Mouse (Mus musculus): ENCODE data around the gene Fam71e2. TPM values are rescaled to one million over a fixed set of nuclear protein-coding genes. Genes with fewer than 3 reads are reported as not detected.
A peak's percentile ranks its signal among the peaks of the same experiment; 100 is the strongest.
"Not testable (repeated sequence)": the region's sequence is repeated elsewhere in the genome, so short reads cannot be mapped to it uniquely, and the experiment has no call there.

Fam71e2 gene
- polyA plus RNA-seq, 1 experiment from 2014 or later = not detected

DNA sequence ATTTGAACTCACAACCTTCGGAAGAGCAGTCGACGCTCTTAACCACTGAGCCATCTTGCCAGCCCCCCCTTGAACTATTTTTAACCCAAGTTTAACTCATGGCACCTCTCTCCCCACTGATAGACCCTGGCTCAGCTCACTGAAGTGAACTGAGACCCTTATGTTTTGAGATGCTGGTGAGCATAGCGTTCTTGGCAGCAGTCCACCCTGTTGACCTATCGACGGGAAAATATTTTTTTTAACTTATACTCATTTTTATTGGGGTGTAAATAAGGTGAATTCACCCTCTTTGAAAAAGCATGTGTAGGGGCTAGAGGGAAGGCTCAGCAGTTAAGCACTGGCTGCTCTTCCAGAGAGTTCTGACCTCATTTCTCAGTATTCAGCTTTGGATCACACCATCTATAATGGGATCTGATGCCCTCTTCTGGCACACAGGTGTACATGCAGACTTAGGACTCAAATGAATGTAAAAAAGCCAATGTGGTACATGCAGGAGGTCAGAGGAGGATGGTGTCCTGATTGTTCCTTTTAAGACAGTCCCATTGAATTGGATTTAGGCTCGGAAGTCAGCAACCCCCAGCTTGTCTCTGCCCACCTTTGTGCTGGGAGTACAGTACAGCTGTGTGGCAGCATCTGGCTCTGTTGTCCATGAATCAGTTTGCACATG, 24.8 kb upstream of the Fam71e2 start:
- Histone ChIP-seq H3K9ac (replicated peaks; ENCODE audit: low read depth, low read length) (no peak overlapping the region), H3K4me2 (replicated peaks; ENCODE audit: low read depth, low read length) (no peak overlapping the region), H3K36me3 (ENCODE audit: control insufficient read depth, insufficient read depth, low read length) (peaks cover 36% of the 10 kb centered on the region), H3K4me1 (ENCODE audit: control insufficient read depth, insufficient read depth, low read length) (0 out of 2 replicates have a peak, but pooled peaks cover 10% of the 10 kb centered on the region), H3K4me3 (ENCODE audit: low read depth, low read length) (no peak overlapping the region), H3K27ac (ENCODE audit: low read length) (no peak overlapping the region), H3K27me3 (ENCODE audit: control insufficient read depth, insufficient read depth, low read length) (no peaks in the 10 kb centered on the region), H3K9me3 (ENCODE audit: control insufficient read depth, low read depth, low read length) (no peaks in the 10 kb centered on the region)
- no peak for ATAC-seq (ENCODE audit: insufficient number of reproducible peaks, insufficient read depth, low FRiP score, low read depth)
- WGBS = 74% methylated on average over 7 of the region's 7 CpGs

DNA sequence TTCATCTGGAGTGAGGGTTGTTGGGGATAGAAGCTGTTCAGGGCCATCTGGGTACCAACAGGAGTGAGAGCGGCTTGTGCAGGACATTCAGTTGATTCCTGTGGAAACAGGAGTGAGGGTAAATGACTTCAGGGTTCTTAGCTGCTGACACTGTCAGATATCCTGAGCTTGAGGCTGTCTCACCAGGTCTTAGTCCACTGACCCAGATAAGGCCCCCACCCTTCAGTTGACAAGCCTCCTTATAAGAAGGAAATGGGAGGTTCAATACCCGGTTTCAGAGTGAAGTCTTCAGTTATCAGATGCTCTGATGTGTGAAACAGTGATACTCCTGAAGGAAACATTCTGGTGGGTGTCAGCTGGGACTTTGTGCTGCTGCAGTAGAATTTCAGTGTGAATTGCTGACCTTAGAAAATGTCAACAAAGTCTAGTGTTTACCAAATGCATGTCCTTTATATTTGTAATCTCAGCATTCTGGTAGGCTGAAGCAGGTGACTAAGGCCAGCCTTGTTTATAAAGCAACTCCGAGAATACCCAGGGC, 23.6 kb upstream of the Fam71e2 start:
- 0 out of 2 replicates have a peak overlapping the region, but pooled peaks have one; percentile 89 for H3K4me3 ChIP-seq (ENCODE audit: low read depth, low read length)
- no peak overlapping the region for H3K9ac ChIP-seq (replicated peaks; ENCODE audit: low read depth, low read length)
- WGBS = 74% methylated on average over 3 of the region's 3 CpGs
- H3K27me3 ChIP-seq (ENCODE audit: control insufficient read depth, insufficient read depth, low read length) = no peaks in the 10 kb centered on the region
- no peak overlapping the region for H3K4me2 ChIP-seq (replicated peaks; ENCODE audit: low read depth, low read length)
- no peak overlapping the region for H3K27ac ChIP-seq (ENCODE audit: low read length)
- 0 out of 2 replicates have a peak, but pooled peaks cover 10% of the 10 kb centered on the region for H3K4me1 ChIP-seq (ENCODE audit: control insufficient read depth, insufficient read depth, low read length)
- H3K9me3 ChIP-seq (ENCODE audit: control insufficient read depth, low read depth, low read length) = no peaks in the 10 kb centered on the region
- H3K36me3 ChIP-seq (ENCODE audit: control insufficient read depth, insufficient read depth, low read length) = peaks cover 36% of the 10 kb centered on the region
- no peak for ATAC-seq (ENCODE audit: insufficient number of reproducible peaks, insufficient read depth, low FRiP score, low read depth)

DNA sequence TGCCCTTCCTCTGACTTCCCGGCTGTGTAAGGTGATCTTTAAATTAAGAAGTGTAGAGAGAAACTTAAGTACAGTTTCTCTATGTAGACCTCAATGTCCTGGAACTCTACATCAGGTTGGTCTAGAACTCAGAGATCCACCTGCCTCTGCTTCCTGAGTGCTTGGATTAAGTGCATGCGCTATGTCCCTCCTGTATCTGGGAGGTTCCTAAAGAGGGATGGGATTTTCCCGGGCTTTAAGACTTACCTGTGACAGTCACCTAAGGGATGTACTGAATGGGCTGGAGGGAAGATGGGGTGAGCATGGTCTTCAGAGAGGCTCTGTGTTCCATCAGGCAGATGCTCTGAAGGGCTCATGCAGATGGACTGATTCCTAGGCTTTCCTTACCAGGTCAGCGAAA, 22.6 kb upstream of the Fam71e2 start:
- Histone ChIP-seq H3K9ac (replicated peaks; ENCODE audit: low read depth, low read length) (peak overlapping the region; percentile 97), H3K4me3 (ENCODE audit: low read depth, low read length) (peak overlapping the region; percentile 89), H3K27me3 (ENCODE audit: control insufficient read depth, insufficient read depth, low read length) (no peaks in the 10 kb centered on the region), H3K27ac (ENCODE audit: low read length) (peak overlapping the region; percentile 44; the same call in 1 of the 2 replicates), H3K4me1 (ENCODE audit: control insufficient read depth, insufficient read depth, low read length) (0 out of 2 replicates have a peak, but pooled peaks cover 10% of the 10 kb centered on the region), H3K36me3 (ENCODE audit: control insufficient read depth, insufficient read depth, low read length) (peaks cover 36% of the 10 kb centered on the region), H3K4me2 (replicated peaks; ENCODE audit: low read depth, low read length) (peak overlapping the region; percentile 77), H3K9me3 (ENCODE audit: control insufficient read depth, low read depth, low read length) (no peaks in the 10 kb centered on the region)
- ATAC-seq (ENCODE audit: insufficient number of reproducible peaks, insufficient read depth, low FRiP score, low read depth) = no peak
- WGBS = 34% methylated on average over 4 of the region's 4 CpGs

DNA sequence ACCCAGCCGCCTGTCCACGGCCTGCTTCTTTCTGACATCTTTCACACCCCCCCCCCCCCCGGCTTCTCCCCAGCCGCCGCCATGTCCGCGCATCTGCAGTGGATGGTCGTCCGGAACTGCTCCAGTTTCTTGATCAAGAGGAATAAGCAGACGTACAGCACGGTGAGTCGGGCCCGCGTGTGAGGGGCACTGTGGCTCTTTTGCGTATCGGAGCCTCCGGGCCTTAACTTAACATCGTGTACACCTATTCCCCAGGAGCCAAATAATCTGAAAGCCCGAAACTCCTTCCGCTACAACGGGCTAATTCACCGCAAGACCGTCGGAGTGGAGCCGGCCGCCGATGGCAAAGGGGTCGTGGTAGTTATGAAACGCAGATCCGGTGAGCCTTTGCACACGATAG, 22.1 kb upstream of the Fam71e2 start:
- not testable (repeated sequence) for H3K9me3 ChIP-seq (ENCODE audit: control insufficient read depth, low read depth, low read length); H3K4me1 ChIP-seq (ENCODE audit: control insufficient read depth, insufficient read depth, low read length); H3K27me3 ChIP-seq (ENCODE audit: control insufficient read depth, insufficient read depth, low read length)
- 1% methylated on average over 31 of the region's 31 CpGs for WGBS
- H3K4me2 ChIP-seq (replicated peaks; ENCODE audit: low read depth, low read length) = peak overlapping the region; percentile 77
- H3K9ac ChIP-seq (replicated peaks; ENCODE audit: low read depth, low read length) = peak overlapping the region; percentile 97
- peak overlapping the region; percentile 89 for H3K4me3 ChIP-seq (ENCODE audit: low read depth, low read length)
- peaks cover 36% of the 10 kb centered on the region for H3K36me3 ChIP-seq (ENCODE audit: control insufficient read depth, insufficient read depth, low read length)
- peak overlapping the region; percentile 84 for H3K27ac ChIP-seq (ENCODE audit: low read length)
- 0 out of 2 replicates have a peak, but pooled peaks have one; percentile 0 for ATAC-seq (ENCODE audit: insufficient number of reproducible peaks, insufficient read depth, low FRiP score, low read depth)

DNA sequence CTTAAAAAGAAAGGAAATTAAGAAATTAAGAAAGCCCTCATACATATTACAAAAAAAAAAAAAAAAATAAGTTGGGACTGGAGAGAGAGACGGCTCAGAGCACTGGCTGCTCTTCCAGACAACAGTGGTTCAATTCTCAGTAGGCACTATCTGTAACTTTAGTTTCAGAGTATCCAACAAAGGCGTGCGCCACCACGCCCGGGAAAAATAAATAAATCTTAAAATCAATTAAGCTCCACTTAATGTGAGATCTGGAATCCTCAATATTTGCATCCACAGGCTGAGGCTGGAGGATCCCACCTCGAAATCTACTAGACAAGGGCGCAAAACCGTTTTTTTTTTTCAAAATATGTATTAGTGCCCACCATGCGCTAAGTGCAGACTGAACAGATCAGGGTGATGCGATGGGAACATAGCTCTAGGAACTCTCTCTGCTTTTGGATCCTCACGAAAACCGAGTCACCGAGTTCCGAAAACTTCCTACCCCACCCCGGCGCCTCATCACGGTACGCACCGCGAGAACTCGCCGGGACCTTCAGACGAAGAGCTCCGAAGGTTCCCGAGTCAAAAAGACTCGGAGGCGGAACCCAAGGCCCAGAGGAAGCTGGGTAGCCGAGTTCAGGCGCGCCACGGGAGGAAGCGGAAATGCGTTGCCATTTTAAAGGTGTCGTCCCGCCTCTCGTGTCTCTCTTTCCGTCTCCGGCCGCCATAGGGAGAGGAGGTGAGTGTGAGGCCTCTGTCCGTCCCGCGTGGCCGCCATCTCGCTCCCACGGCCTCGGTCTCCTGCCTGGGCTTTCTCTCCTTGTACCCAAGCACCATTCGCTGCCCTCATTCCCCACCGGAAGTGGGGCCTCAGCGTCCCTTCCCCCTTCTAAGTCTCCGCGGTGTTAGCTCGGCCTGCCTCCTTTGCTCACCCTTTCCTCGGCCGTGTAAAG, 21.4 kb upstream of the Fam71e2 start, which contains the start of gene Rpl28:
TSS of gene Rpl28 (plus strand) at position 597 of the 935 bp plus-strand sequence.
- peaks cover 33% of the 10 kb centered on the region for H3K36me3 ChIP-seq (ENCODE audit: control insufficient read depth, insufficient read depth, low read length)
- H3K9me3 ChIP-seq (ENCODE audit: control insufficient read depth, low read depth, low read length) = no peaks in the 10 kb centered on the region
- WGBS = 1% methylated on average over 54 of the region's 54 CpGs
- no peaks in the 10 kb centered on the region for H3K27me3 ChIP-seq (ENCODE audit: control insufficient read depth, insufficient read depth, low read length)
- H3K4me2 ChIP-seq (replicated peaks; ENCODE audit: low read depth, low read length) = peak within 1 kb of the TSS; percentile 77
- peak within 1 kb of the TSS; percentile 84 for H3K27ac ChIP-seq (ENCODE audit: low read length)
- 0 out of 2 replicates have a peak, but pooled peaks cover 10% of the 10 kb centered on the region for H3K4me1 ChIP-seq (ENCODE audit: control insufficient read depth, insufficient read depth, low read length)
- peak within 1 kb of the TSS; percentile 89 for H3K4me3 ChIP-seq (ENCODE audit: low read depth, low read length)
- peak; percentile 86 for ATAC-seq (ENCODE audit: insufficient number of reproducible peaks, insufficient read depth, low FRiP score, low read depth)
- peak within 1 kb of the TSS; percentile 97 for H3K9ac ChIP-seq (replicated peaks; ENCODE audit: low read depth, low read length)

DNA sequence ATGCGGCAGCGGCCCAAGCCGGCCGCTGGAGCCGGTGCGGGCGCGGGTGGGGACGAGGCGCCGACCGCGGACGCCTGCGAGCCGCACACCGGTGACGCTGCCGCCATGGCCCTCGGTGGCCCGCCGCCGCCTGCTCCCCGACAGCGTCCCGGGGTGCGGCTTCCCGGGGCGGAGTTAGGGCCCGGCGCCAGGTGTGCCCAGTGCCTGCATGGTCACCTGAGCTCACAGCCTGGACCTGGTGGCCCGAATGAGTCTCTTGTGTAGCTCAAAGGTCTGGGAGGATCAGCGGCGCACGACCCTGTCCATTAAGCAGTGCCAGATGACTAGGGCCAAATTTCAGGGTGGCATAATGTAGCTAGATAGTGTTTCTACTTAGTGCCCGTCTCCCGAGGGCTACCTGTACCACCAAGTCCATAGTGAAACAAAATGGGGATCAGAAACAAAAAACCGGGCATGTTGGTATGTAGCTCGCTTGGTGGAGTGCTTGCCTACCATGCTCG, 18.4 kb upstream of the Fam71e2 start, which contains the start of gene Tmem238:
TSS of gene Tmem238 (minus strand) at position 221 of the 500 bp plus-strand sequence.
- 9% methylated on average over 40 of the region's 40 CpGs for WGBS

DNA sequence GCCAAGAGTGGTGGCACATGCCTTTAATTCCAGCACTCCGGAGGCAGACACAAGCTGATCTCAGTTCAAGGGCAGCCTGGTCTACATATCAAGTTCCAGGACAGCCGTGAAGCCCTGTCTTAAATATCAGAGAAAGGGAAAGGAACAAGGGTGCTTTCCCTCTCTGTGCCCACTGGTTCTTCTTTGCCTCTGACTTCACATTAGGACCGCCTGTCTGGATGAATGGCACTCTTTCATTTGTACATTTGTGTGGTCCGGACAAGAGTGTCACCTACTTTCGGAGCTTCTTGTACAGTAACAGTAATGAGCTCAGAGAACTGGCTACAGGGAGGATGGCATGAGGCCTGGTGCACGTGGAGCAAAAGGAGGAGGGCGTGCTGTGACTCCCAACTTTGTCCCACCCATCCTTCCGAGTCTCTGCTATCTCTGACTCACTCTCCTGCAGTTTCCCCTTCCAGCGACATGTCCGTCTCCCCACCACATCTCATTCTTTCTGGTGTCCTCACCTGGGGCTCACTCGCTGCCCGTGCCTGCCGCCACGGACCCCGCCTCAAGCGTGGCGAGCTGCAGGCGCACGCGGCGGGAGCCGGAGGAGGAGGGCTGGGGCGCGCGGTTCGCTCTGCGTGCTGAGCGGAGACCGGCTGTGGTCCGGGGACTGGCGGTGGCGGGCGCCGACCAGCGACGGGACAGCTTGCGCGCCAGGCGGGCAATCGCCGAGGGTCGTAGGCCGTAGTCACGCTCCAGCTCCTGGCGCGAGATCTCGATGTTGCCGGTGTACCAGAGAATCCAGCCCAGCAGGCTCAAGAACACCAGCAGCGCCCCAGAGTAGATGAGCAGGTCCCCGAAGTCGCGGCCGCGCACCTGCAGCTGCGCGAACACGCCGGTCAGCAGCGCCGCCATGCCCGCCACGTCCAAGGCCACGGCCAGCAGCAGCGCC, 17.7 kb upstream of the Fam71e2 start:
- H3K9me3 ChIP-seq (ENCODE audit: control insufficient read depth, low read depth, low read length) = no peaks in the 10 kb centered on the region
- 0 out of 2 replicates have a peak, but pooled peaks cover 1% of the 10 kb centered on the region for H3K4me1 ChIP-seq (ENCODE audit: control insufficient read depth, insufficient read depth, low read length)
- H3K27me3 ChIP-seq (ENCODE audit: control insufficient read depth, insufficient read depth, low read length) = no peaks in the 10 kb centered on the region
- H3K4me2 ChIP-seq (replicated peaks; ENCODE audit: low read depth, low read length) = peak overlapping the region; percentile 68
- H3K36me3 ChIP-seq (ENCODE audit: control insufficient read depth, insufficient read depth, low read length) = peaks cover 2% of the 10 kb centered on the region
- peak; percentile 53 for ATAC-seq (ENCODE audit: insufficient number of reproducible peaks, insufficient read depth, low FRiP score, low read depth)
- H3K27ac ChIP-seq (ENCODE audit: low read length) = peak overlapping the region; percentile 76
- peak overlapping the region; percentile 76 for H3K9ac ChIP-seq (replicated peaks; ENCODE audit: low read depth, low read length)
- WGBS = 3% methylated on average over 64 of the region's 64 CpGs
- peak overlapping the region; percentile 51 for H3K4me3 ChIP-seq (ENCODE audit: low read depth, low read length)

More for the DNA sequence above, 18.4 kb upstream of the Fam71e2 start, which contains the start of gene Tmem238:
- ATAC-seq (ENCODE audit: insufficient number of reproducible peaks, insufficient read depth, low FRiP score, low read depth) = peak; percentile 53; the same call in 1 of the 2 replicates
- Histone ChIP-seq H3K4me2 (replicated peaks; ENCODE audit: low read depth, low read length) (peak within 1 kb of the TSS; percentile 68), H3K4me3 (ENCODE audit: low read depth, low read length) (peak within 1 kb of the TSS; percentile 51), H3K9me3 (ENCODE audit: control insufficient read depth, low read depth, low read length) (no peaks in the 10 kb centered on the region), H3K9ac (replicated peaks; ENCODE audit: low read depth, low read length) (peak within 1 kb of the TSS; percentile 76), H3K36me3 (ENCODE audit: control insufficient read depth, insufficient read depth, low read length) (peaks cover 9% of the 10 kb centered on the region), H3K4me1 (ENCODE audit: control insufficient read depth, insufficient read depth, low read length) (0 out of 2 replicates have a peak, but pooled peaks cover 6% of the 10 kb centered on the region), H3K27me3 (ENCODE audit: control insufficient read depth, insufficient read depth, low read length) (no peaks in the 10 kb centered on the region), H3K27ac (ENCODE audit: low read length) (peak within 1 kb of the TSS; percentile 76)

Data from stomach, embryonic 14.5 days (tissue).